Mouse (Mus musculus) lung, adult 2 months (tissue): ENCODE results near the gene Lpgat1. TPM values are rescaled to one million over a fixed set of nuclear protein-coding genes. Genes with fewer than 3 reads are reported as not detected.

Experiments used
- DNase-seq: peaks from one replicate; pipeline ENCODE4 v3.0.0; 2022
- H3K4me1 ChIP-seq: fragments of 200-500 bp; 2 replicates; pipeline ENCODE4 v1.6.1; 2011; ENCODE audit warnings: low read length; ENCODE audit not compliant: control insufficient read depth, insufficient read depth
- H3K4me3 ChIP-seq: fragments of 200-500 bp; replicated peaks from 2 replicates; pipeline ENCODE3; 2011; ENCODE audit warnings: low read depth, mild to moderate bottlenecking, control low read depth, low read length; ENCODE audit errors: extremely low read depth
- CTCF ChIP-seq: fragments of 200-500 bp; IDR thresholded peaks from 2 replicates; pipeline ENCODE4 v1.5.1; 2011; ENCODE audit warnings: mild to moderate bottlenecking, low read length, control low read depth; ENCODE audit not compliant: insufficient read depth
- POLR2A ChIP-seq: fragments of 200-500 bp; IDR thresholded peaks from 2 replicates; pipeline ENCODE4 v1.6.1; 2011; ENCODE audit warnings: low read depth, mild to moderate bottlenecking, control low read depth, low read length, borderline replicate concordance; ENCODE audit errors: extremely low read depth
- WGBS: fragments of 180-500 bp; shearing (Covaris S2); methylation state at CpG from one replicate; pipeline ENCODE4 v1.1.7; 2018; 5-methylcytosine and 5-hydroxymethylcytosine counted together
- polyA plus RNA-seq: library from polyadenylated mRNA; depleted of rRNA; stranded (reverse); fragments of >200 nt; gene quantifications from 2 replicates; pipeline ENCODE4 v1.2.3, GENCODE M21; 2012; rRNA removed

Lpgat1 gene
- polyA plus RNA-seq: 10.7 and 14.8 TPM in 2 replicates

DNA sequence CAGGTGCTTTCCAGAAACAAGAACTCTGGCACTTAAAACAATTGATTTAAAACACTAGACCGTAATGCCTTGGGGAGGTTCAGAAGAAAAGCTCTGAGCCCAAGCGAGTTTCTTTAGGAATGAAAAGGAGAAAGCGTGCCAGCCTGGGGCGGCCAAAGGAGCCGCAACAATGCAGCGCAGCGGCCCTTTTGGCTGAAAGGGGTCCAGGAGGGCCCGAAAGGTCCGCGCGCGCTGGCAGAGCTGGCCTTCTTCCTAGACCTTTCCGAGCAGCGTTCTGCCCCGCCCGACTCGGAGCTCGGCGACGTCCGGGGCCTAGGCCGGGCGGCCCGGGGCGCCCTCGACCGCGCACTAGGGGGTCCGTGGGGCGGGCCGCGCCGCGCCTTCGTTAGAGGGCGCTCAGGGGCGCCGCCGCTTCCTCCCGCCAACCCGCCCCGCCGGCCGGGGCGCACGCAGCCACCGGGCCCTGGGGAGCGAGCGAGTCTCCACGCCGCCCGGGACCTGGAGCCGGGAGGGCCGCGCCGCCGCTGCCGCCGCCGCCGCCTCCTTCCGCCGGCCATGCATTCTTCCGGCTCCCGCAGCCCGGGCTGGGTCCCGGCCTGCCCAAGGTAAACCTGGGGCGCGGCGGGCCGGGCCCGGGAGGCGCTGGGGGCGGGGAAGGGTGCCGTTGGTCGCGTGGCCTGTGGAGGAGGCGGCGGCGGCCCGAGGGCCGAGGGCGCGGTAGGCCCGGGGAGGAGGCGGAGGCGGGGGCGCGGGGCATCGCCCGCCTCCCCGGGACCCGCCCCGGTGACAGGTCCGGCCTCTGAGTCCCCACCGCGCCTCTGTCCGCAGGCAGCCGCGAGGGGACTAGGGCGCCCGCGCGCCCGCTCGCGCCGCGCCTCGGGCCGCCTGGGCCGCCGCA lies at the start of gene Lpgat1:
Lpgat1 (plus strand) TSS at position 234 of the 898 bp plus-strand sequence.
- peak; percentile 84 for DNase-seq
- TF ChIP-seq POLR2A: peak; percentile 24; the same call in 1 of the 2 replicates
- TF ChIP-seq CTCF: no peak
- Histone ChIP-seq H3K4me1 (peaks cover 8% of the 10 kb centered on the region), H3K4me3 (peak within 1 kb of the TSS; percentile 78)
- under 1% methylated on average over 87 of the region's 113 CpGs for WGBS

DNA sequence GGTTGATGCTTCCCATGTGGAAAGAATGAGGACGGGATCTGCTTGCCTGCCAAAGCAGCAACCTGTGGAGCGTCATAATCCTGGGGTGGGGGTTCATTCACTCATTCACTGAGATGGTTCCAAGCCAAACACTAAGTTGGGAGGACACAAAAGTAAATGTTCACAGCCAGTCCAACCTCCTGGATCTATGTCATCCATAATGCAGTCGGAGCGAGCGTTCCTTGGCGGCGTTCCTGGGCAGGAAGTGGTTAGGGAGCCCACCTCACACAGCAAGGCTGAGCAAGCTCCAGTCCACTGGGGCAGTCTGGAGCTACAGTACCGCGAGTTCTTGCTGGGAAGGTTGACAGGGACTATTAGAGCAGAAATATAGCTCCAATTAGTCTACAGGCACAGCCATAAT lies 49.6 kb upstream of the Lpgat1 start:
- WGBS: 75% methylated on average over 9 of the region's 9 CpGs
- H3K4me3 ChIP-seq: no peak overlapping the region
- H3K4me1 ChIP-seq: no peaks in the 10 kb centered on the region
- no peak for TF ChIP-seq CTCF
- no peak for DNase-seq

DNA sequence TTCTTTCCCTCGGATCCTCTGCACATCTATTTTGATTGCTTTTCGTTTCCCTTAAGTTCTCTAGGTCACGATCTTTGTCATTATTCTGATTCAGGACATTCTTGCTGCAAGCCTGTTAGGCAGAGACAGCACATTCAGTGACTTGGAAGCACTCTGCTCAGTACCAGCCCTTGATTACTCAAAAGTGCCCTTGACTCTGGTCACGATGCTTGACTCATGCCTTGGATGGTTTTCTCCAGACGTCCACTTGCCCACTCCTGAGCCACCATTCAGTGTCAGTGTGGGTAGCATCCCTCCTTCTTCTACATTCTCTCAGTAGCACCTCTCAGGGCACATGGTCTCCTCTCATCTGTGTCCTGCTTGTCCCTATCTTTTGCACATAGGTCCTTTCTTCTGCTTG lies 43.6 kb upstream of the Lpgat1 start:
- Histone ChIP-seq H3K4me1 (no peaks in the 10 kb centered on the region), H3K4me3 (no peak overlapping the region)
- no peak for DNase-seq
- 66% methylated on average over 5 of the region's 5 CpGs for WGBS
- TF ChIP-seq POLR2A (no peak), CTCF (no peak)

DNA sequence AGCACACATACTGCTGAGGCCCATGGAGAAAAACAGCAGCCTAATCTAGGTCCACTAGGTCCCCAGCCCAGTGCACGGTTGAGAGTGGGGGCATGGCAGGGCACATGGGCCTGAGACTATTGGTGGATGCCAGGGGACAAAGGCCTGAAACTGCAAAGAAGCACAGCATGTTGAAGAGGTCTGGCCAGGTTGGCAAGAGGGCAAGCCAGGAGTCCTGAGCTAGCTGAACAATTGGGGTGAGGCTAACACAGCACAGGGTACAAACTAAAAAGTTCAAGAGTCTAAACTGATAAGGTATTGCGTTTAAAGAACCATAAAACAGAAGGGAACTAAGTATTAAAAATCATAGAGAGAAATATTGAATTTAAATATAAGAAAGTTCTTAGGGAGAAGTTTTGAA lies 36.0 kb upstream of the Lpgat1 start:
- Histone ChIP-seq H3K4me3 (no peak overlapping the region), H3K4me1 (no peaks in the 10 kb centered on the region)
- TF ChIP-seq POLR2A: no peak
- no peak for TF ChIP-seq CTCF
- 74% methylated on average over 2 of the region's 2 CpGs for WGBS
- no peak for DNase-seq

DNA sequence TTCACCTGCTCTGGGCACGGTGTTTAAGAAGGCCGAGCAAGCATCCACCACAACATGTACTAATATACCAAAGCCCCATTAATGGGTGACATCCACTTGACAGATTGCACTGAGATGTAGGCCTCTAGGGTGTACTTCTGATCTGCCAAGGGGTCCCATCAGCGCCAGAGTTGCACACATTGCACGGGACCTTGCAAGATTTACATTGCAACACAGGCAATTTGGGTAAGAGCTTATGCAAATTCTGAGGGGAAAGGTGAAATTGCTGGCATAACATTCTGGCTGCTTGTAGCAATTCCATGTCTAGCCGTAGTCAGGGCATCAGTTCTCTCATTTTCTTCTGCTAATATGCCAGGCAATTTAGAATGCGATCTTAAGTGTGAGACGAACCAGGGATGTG lies 30.1 kb upstream of the Lpgat1 start:
- no peak for DNase-seq
- WGBS: 77% methylated on average over 7 of the region's 7 CpGs
- H3K4me1 ChIP-seq: no peaks in the 10 kb centered on the region
- no peak overlapping the region for H3K4me3 ChIP-seq
- TF ChIP-seq CTCF: no peak
- TF ChIP-seq POLR2A: no peak

DNA sequence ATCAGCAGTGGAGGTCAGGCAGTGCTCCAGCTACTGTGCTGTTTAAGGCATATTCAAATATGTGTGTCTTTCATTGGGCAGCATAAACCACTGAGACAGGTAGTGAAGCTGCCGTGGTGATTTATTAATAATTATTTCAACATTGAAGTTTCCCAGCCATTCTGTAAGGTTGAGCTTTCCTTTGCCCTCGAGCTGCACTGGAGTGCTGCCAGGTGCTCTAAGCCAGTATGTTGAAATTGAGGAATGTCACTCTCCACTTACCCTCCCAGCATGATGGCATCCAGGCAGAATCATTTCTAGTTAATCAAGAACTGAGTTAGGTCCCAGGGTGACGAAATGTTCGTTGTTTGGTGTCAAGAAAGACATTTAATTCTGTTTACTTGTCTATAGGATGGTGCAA lies 24.4 kb upstream of the Lpgat1 start:
- DNase-seq: peak; percentile 53
- Histone ChIP-seq H3K4me1 (no peaks in the 10 kb centered on the region), H3K4me3 (no peak overlapping the region)
- 38% methylated on average over 4 of the region's 4 CpGs for WGBS
- TF ChIP-seq CTCF: no peak
- TF ChIP-seq POLR2A: no peak

DNA sequence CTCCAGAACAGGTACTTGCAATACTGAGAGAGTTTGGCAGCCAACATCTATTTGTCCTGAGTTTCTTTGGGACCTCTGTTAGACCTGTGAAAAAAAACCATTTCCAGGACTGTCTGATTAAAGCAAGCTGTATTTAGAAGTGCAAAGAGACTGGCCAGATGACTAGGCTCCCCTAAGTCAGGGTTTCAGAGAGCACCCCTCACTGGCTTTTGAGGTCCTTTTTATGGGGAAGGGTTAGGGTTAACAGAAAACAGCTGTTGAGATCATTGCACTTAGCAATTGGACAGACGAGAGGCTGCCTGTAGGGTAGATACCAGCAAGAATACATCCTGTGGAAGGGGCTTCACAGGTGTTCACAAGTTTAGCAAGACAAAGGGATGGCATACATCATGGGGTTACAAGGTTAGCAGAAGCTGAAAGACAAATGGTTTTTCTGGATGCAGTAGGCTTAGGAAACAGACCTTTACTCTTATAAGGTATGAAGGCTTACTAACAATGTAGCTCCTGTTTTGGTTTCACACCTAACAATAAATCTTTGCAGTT lies 19.3 kb upstream of the Lpgat1 start:
- WGBS: 61% methylated on average over 1 of the region's 1 CpGs

DNA sequence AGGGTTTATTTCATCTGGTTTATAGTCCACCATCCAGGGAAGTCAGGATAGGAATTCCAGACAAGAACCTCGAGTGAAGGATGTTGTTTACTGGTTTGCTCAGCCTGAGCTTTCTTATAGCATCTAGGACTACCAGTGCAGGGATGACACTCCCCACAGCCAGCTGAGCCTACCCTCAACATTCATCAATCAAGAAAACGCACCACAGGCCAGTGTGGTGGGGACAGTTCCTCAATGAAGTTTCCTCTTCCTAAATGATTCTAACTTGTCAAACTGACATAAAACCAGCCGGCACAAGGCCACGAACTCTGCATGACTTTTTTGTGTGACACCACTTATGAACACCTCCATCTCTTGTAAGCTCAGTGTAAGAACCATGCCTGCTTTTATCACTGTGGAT lies 13.1 kb upstream of the Lpgat1 start:
- H3K4me3 ChIP-seq: no peak overlapping the region
- 30% methylated on average over 4 of the region's 4 CpGs for WGBS
- no peaks in the 10 kb centered on the region for H3K4me1 ChIP-seq
- no peak for TF ChIP-seq POLR2A
- no peak for TF ChIP-seq CTCF
- DNase-seq: no peak

More for the DNA sequence above, 19.3 kb upstream of the Lpgat1 start:
- TF ChIP-seq CTCF: no peak
- H3K4me1 ChIP-seq: no peaks in the 10 kb centered on the region
- no peak for DNase-seq
- H3K4me3 ChIP-seq: no peak overlapping the region

DNA sequence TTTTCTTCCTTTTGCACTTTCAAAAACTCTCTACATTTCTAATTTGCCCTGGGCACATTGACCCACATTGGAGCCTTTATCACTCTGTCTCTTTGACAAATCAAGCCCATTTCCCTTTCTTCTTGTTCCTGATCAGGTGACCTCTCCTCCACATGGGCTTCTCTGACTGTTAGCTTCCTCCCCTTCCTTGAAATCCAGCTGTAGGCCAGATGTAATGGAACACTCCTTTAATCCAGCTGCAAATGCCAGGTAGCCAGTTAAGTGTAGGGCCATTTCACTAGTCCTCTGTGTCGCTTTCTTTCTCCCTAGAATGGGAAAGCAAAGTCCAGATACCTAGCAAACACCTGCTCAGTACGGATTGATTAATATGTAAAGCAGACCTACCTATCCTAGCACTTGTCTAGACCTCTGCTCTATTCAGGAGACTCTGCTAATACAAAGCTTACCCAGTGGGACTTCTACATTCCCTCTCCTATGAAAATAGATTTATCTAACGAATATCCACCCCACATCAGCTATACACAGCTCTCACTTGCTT lies 11.0 kb upstream of the Lpgat1 start:
- no peak for TF ChIP-seq CTCF
- no peak for TF ChIP-seq POLR2A
- Histone ChIP-seq H3K4me3 (no peak overlapping the region), H3K4me1 (no peaks in the 10 kb centered on the region)
- no peak for DNase-seq
- 69% methylated on average over 3 of the region's 3 CpGs for WGBS

DNA sequence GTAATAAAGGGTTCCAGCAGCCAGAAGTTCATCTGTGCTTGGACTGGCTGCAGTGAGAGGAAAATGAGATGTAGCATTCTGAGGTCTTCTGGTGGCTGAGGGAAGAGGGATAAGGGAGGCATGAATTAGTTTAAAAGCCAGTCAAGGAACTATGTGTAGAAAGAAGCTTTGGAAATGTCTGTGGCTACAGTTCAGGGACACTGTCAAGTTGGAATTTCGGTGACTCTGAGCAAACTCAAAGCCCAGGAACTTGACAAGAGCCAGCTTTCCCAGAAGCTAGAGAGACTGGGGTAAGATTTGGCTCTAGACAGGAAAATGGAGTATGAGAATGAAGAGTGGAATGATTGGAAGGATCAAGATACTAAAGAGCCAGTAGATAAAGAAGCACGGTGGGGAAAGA lies 7.8 kb upstream of the Lpgat1 start:
- TF ChIP-seq POLR2A: no peak
- no peak for TF ChIP-seq CTCF
- WGBS: 49% methylated on average over 2 of the region's 2 CpGs
- no peak overlapping the region for H3K4me3 ChIP-seq
- no peak for DNase-seq
- H3K4me1 ChIP-seq: no peaks in the 10 kb centered on the region
